Mouse (Mus musculus) lung, postnatal 0 days (tissue): ENCODE measurements at regions not wholly inside any gene's neighbourhood (a gene's known extent, or its start where the extent isn't known, plus 50 kb on each side); places are given as distances from the start of the nearest gene placed in this dataset.

ENCODE experiments used
- ATAC-seq: fragments of 200-750 bp; cut with Nextera tagmentation; 2 replicates; pipeline ENCODE4 v1.8.0; 2017; ENCODE audit warnings: moderate library complexity
- DNase-seq: peaks from one replicate; pipeline ENCODE4 v3.0.0-alpha.2; 2016; ENCODE audit warnings: low spot score
- H3K27ac ChIP-seq: fragments of 300-500 bp; sonication (generic); 2 replicates; pipeline ENCODE4 v1.5.1; 2014; ENCODE audit warnings: antibody characterized with exemption, mild to moderate bottlenecking, low read length, mixed read lengths
- H3K27me3 ChIP-seq: fragments of 300-500 bp; sonication (generic); replicated peaks from 2 replicates; pipeline ENCODE4 v1.6.1; 2014; ENCODE audit warnings: low read length, mixed read lengths; ENCODE audit not compliant: insufficient read depth
- H3K36me3 ChIP-seq: fragments of 300-500 bp; sonication (generic); 2 replicates; pipeline ENCODE4 v1.6.1; 2014; ENCODE audit warnings: low read length, mixed read lengths; ENCODE audit not compliant: insufficient read depth
- H3K4me1 ChIP-seq: fragments of 300-500 bp; sonication (generic); 2 replicates; pipeline ENCODE4 v1.6.1; 2014; ENCODE audit warnings: antibody characterized with exemption, low read depth, low read length, mixed read lengths; ENCODE audit not compliant: insufficient read depth
- H3K4me2 ChIP-seq: fragments of 300-500 bp; sonication (generic); replicated peaks from 2 replicates; pipeline ENCODE4 v1.6.1; 2014; ENCODE audit warnings: low read depth, mild to moderate bottlenecking, low read length, moderate library complexity, mixed read lengths
- H3K4me3 ChIP-seq: fragments of 300-500 bp; sonication (generic); 2 replicates; pipeline ENCODE4 v1.5.1; 2014; ENCODE audit warnings: low read depth, low read length
- H3K9ac ChIP-seq: fragments of 300-500 bp; sonication (generic); replicated peaks from 2 replicates; pipeline ENCODE4 v1.6.1; 2014; ENCODE audit warnings: low read depth, mild to moderate bottlenecking
- H3K9me3 ChIP-seq: fragments of 300-500 bp; sonication (generic); 2 replicates; pipeline ENCODE4 v1.6.1; 2016; ENCODE audit warnings: low read length, mixed read lengths
- CTCF ChIP-seq: IDR thresholded peaks from 2 replicates; pipeline ENCODE4 v1.5.1; 2016; ENCODE audit warnings: antibody characterized with exemption, mild to moderate bottlenecking
- EP300 ChIP-seq: IDR thresholded peaks from 2 replicates; pipeline ENCODE4 v1.6.1; 2016; ENCODE audit warnings: antibody characterized with exemption, mild to moderate bottlenecking, control low read depth
- WGBS: fragments of 180-500 bp; shearing (Covaris S2); extraction: QIAGEN DNeasy Blood & Tissue Kit; methylation state at CpG from one replicate; pipeline ENCODE4 v1.1.7; 2014; 5-methylcytosine and 5-hydroxymethylcytosine counted together

DNA sequence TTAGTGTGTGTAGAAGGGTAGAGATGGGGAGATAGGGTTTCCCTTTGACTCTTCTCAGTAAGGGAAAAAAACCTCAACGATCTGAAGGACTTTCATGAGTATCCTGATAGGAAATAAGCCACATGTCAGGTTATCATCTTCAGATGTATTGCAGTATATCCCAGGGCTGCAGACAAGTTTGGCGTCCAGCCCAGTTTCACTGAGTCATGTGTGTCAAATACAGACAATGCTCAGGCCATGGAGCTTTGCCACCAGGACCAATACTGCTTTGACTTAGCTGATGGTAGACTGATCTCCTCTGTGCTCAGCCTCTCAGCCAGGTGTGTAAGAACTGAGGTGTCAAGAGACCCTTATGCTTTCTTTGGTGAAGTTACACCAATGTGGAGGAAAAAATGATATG lies 62.9 kb downstream of the Cst10 start:
- H3K27ac ChIP-seq: no peak overlapping the region
- H3K4me3 ChIP-seq: no peak overlapping the region
- no peak overlapping the region for H3K9ac ChIP-seq
- TF ChIP-seq EP300 (no peak), CTCF (no peak)
- no peaks in the 10 kb centered on the region for H3K4me1 ChIP-seq
- H3K27me3 ChIP-seq: no peaks in the 10 kb centered on the region
- no peak for ATAC-seq
- H3K36me3 ChIP-seq: no peaks in the 10 kb centered on the region
- no peak for DNase-seq
- 65% methylated on average over 2 of the region's 2 CpGs for WGBS
- H3K4me2 ChIP-seq: no peak overlapping the region
- H3K9me3 ChIP-seq: no peaks in the 10 kb centered on the region

DNA sequence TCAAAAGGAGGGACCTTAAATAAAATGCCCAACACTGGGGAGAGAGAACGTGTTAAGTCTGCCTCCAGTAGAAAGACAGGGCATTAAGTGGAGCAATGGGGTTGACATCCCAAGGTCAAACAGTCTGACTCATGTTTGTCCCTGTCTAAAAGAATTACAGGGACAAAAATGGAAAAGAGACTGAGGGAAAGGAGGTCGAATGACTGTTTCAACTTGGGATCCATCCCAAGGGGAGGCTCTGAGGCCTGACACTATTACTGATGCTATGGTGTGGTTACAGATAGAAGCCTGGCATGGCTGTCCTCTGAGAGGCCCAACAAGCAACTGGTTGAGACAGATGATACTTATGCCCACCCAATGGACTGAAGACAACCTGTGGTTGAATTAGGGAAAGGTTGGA lies 67.6 kb downstream of the Cst10 start:
- 57% methylated on average over 2 of the region's 2 CpGs for WGBS
- Histone ChIP-seq H3K4me1 (no peaks in the 10 kb centered on the region), H3K9ac (no peak overlapping the region), H3K27me3 (no peaks in the 10 kb centered on the region), H3K27ac (no peak overlapping the region), H3K4me2 (no peak overlapping the region), H3K9me3 (no peaks in the 10 kb centered on the region), H3K36me3 (no peaks in the 10 kb centered on the region), H3K4me3 (no peak overlapping the region)
- no peak for DNase-seq
- no peak for TF ChIP-seq CTCF
- ATAC-seq: no peak

DNA sequence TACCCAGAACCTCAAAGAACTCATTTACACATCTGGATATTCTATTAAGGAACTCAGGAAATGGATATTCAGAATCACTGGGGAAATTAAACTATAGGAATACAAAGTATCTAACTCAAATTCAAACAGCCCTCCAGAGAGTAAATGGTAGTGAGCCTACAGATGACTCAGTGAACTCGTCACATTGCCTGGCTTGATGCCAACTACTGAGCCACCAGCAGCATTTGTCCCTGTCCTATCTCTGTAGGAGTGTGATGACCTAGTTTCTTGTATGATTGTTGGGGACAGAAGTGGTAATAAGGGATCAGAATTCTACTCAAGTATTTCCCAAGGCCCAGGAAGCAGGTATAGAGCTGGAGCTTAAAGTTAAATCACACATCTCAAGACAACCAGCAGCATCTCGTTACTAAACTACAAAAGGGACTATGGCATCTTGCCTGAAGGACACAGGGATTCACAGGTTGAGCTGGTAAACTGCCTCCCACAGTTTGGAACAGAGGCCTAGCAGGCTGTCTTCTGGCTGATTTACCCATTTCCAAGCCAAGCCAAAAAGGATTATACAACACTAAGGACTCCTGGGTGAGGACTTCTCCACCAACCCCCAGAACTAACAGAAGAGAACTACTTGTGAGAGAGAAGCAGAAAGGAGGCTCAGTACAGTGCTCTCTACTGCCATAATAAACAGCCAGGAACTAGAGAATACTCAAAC lies 88.6 kb downstream of the Cst10 start:
- TF ChIP-seq EP300: no peak
- TF ChIP-seq CTCF: no peak
- Histone ChIP-seq H3K27me3 (no peaks in the 10 kb centered on the region), H3K9ac (no peak overlapping the region), H3K4me1 (no peaks in the 10 kb centered on the region), H3K27ac (no peak overlapping the region), H3K9me3 (no peaks in the 10 kb centered on the region), H3K4me2 (no peak overlapping the region), H3K4me3 (no peak overlapping the region), H3K36me3 (no peaks in the 10 kb centered on the region)
- 40% methylated on average over 2 of the region's 2 CpGs for WGBS
- DNase-seq (no peak), ATAC-seq (no peak)

DNA sequence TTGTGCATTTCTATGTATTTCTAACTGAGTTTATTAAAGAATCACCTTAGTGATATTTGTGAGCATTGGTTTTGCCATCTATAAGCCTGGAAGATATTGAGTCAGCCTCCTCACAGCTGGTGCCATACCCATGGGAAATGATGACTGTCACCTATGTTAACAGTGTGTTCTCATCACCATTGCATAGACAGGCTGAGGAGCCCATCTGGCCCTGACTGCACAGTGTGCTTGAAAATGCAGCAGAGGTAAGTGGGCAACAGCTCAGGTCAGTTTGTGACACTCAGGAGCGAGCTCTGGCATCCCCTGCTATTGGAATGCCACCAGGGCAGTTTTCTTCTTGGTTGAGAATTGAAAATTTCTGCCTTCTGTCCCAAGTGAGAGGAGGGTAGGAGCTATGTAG lies 108.0 kb downstream of the Cst10 start:
- TF ChIP-seq CTCF (no peak), EP300 (no peak)
- no peaks in the 10 kb centered on the region for H3K36me3 ChIP-seq
- ATAC-seq (no peak), DNase-seq (no peak)
- no peak overlapping the region for H3K4me3 ChIP-seq
- no peak overlapping the region for H3K4me2 ChIP-seq
- H3K9ac ChIP-seq: no peak overlapping the region
- H3K27ac ChIP-seq: no peak overlapping the region
- 72% methylated on average over 1 of the region's 1 CpGs for WGBS
- no peaks in the 10 kb centered on the region for H3K4me1 ChIP-seq
- H3K9me3 ChIP-seq: no peaks in the 10 kb centered on the region
- H3K27me3 ChIP-seq: no peaks in the 10 kb centered on the region

DNA sequence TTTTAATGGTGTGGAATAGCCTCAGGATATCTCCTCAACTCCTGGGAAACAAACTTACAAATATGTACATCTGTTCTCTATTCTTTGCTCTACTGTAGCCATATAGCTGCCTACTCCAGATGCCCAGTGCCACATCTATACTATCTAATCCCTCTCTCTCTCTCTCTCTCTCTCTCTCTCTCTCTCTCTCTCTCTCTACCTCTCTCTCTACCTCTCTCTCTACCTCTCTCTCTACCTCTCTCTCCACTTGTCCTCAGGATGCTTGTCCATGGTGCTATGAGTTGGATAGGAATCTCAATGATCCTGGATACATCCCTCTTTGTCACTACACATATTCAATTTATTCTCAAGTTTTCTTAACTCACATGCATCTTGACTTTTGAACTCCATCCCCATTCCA lies 119.6 kb downstream of the Cst10 start:
- H3K36me3 ChIP-seq: no peaks in the 10 kb centered on the region
- H3K27me3 ChIP-seq: no peaks in the 10 kb centered on the region
- H3K27ac ChIP-seq: no peak overlapping the region
- ATAC-seq (no peak), DNase-seq (no peak)
- H3K4me1 ChIP-seq: no peaks in the 10 kb centered on the region
- H3K9me3 ChIP-seq: no peaks in the 10 kb centered on the region
- H3K4me3 ChIP-seq: no peak overlapping the region
- H3K9ac ChIP-seq: no peak overlapping the region
- no peak for TF ChIP-seq EP300
- TF ChIP-seq CTCF: no peak
- no peak overlapping the region for H3K4me2 ChIP-seq

DNA sequence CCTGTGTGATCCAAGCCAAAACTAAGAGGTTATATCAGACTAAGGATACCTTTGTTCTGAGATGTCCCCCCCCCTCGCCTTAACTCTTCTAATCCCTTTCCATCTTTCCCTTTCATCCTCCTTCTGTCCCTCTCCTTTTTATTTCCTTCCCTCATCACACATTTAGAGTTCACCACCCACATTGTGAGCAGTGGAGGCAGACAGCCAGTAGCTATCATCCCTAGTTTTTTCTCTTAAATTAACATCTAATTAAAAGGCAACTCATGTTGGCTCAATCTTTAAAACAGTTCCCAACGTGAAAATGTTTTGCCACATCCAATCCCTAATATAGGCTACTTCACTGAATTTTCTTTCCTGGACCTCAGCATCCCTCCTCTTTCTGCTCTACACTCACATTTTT lies 138.0 kb downstream of the Cst10 start:
- WGBS: 56% methylated on average over 2 of the region's 2 CpGs
- Histone ChIP-seq H3K27ac (no peak overlapping the region), H3K36me3 (no peaks in the 10 kb centered on the region), H3K27me3 (no peaks in the 10 kb centered on the region), H3K4me3 (no peak overlapping the region), H3K9me3 (no peaks in the 10 kb centered on the region), H3K4me1 (no peaks in the 10 kb centered on the region), H3K4me2 (no peak overlapping the region), H3K9ac (no peak overlapping the region)
- TF ChIP-seq EP300: no peak
- no peak for TF ChIP-seq CTCF
- no peak for ATAC-seq
- no peak for DNase-seq

DNA sequence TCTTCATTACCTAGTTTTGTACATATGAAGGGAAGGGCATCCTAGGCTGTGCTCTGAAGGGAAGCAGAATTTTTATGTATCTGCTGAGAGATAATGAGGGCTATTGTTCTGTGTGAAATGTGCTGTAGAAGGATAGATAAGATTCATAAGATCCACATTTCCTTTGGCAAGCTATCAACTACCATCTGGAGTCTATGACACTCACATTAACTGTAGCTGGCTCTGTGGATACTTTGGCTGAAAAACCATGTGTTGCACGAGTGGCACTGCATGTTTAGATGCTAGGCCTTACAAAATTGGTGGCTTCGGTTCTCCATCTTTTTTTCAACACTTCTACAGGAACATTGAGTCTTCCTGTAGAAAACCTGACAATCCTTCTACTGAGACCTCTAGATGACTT lies 140.9 kb downstream of the Cst10 start:
- H3K4me2 ChIP-seq: no peak overlapping the region
- H3K27ac ChIP-seq: no peak overlapping the region
- 51% methylated on average over 2 of the region's 2 CpGs for WGBS
- TF ChIP-seq EP300 (no peak), CTCF (no peak)
- DNase-seq (no peak), ATAC-seq (no peak)
- no peaks in the 10 kb centered on the region for H3K27me3 ChIP-seq
- no peaks in the 10 kb centered on the region for H3K36me3 ChIP-seq
- no peaks in the 10 kb centered on the region for H3K4me1 ChIP-seq
- H3K9me3 ChIP-seq: no peaks in the 10 kb centered on the region
- no peak overlapping the region for H3K9ac ChIP-seq
- no peak overlapping the region for H3K4me3 ChIP-seq
